Mouse (Mus musculus) MEL (cell line): Measurements from ENCODE around the gene Magi2.

Source experiments
- CTCF ChIP-seq, 3 experiments: IDR thresholded peaks in 2 of 3; conservative IDR thresholded peaks in 1 of 3; 2 replicates each; pipeline ENCODE4 v1.5.1; 2011 to 2012; ENCODE audit warnings: low read length in 3 of 3, low read depth in 2 of 3, mild to moderate bottlenecking in 2 of 3, improper control_type of control experiment in 1 of 3, inconsistent platforms in 1 of 3, mixed read lengths in 1 of 3, moderate library complexity in 1 of 3; ENCODE audit not compliant: control insufficient read depth in 1 of 3, insufficient read depth in 1 of 3, poor library complexity in 1 of 3, severe bottlenecking in 1 of 3
- RAD21 ChIP-seq: IDR thresholded peaks from 2 replicates; pipeline ENCODE4 v1.6.1; 2011; ENCODE audit warnings: mild to moderate bottlenecking, low read depth, low read length, improper control_type of control experiment

- TF ChIP-seq CTCF (IDR thresholded peaks at IDR 0.05 in 2 of 3, conservative IDR thresholded peaks at IDR 0.05 in 1 of 3; ENCODE audit: control insufficient read depth in 1 of 3, insufficient read depth in 1 of 3, low read depth in 2 of 3, low read length in 3 of 3, poor library complexity in 1 of 3, severe bottlenecking in 1 of 3) (peak; percentile 64 to 90 (median 67)), RAD21 (peak; percentile 98)
Measured at GRCm38 (mm10) chr5:20701483-20702421, 1474.9 kb downstream of the Magi2 start.
